Mouse (Mus musculus) forebrain, embryonic 16.5 days (tissue): Measurements from ENCODE around the gene Mphosph6. TPM values are rescaled to one million over a fixed set of nuclear protein-coding genes. Genes with fewer than 3 reads are reported as not detected.

Experiments
- ATAC-seq: fragments of 200-750 bp; cut with Nextera tagmentation; 2 replicates; pipeline ENCODE4 v1.8.0; 2017; ENCODE audit warnings: mild to moderate bottlenecking, moderate library complexity
- H3K27ac ChIP-seq: fragments of 300-500 bp; sonication (generic); 2 replicates; pipeline ENCODE4 v1.5.1; 2014; ENCODE audit warnings: low read length, control low read depth
- H3K27me3 ChIP-seq: fragments of 300-500 bp; sonication (generic); replicated peaks from 2 replicates; pipeline ENCODE4 v1.6.1; 2014; ENCODE audit warnings: low read length; ENCODE audit not compliant: control insufficient read depth, insufficient read depth
- H3K36me3 ChIP-seq: fragments of 300-500 bp; sonication (generic); 2 replicates; pipeline ENCODE4 v1.6.1; 2014; ENCODE audit not compliant: control insufficient read depth, insufficient read depth
- H3K4me1 ChIP-seq: fragments of 300-500 bp; sonication (generic); replicated peaks from 2 replicates; pipeline ENCODE4 v1.6.1; 2014; ENCODE audit warnings: low read length; ENCODE audit not compliant: control insufficient read depth, insufficient read depth
- H3K4me2 ChIP-seq: fragments of 300-500 bp; sonication (generic); 2 replicates; pipeline ENCODE4 v1.6.1; 2014; ENCODE audit warnings: mild to moderate bottlenecking, low read length, control low read depth
- H3K4me3 ChIP-seq: fragments of 300-500 bp; sonication (generic); replicated peaks from 2 replicates; pipeline ENCODE4 v1.5.1; 2014; ENCODE audit warnings: mild to moderate bottlenecking, low read length, control low read depth
- H3K9ac ChIP-seq: fragments of 300-500 bp; sonication (generic); replicated peaks from 2 replicates; pipeline ENCODE4 v1.6.1; 2014; ENCODE audit warnings: low read depth, low read length, control low read depth
- H3K9me3 ChIP-seq: fragments of 300-500 bp; sonication (generic); 2 replicates; pipeline ENCODE4 v1.6.1; 2016; ENCODE audit warnings: low read length; ENCODE audit not compliant: control insufficient read depth
- WGBS: fragments of 180-500 bp; shearing (Covaris S2); extraction: QIAGEN DNeasy Blood & Tissue Kit; methylation state at CpG from one replicate; pipeline ENCODE4 v1.1.7; 2014; 5-methylcytosine and 5-hydroxymethylcytosine counted together
- polyA plus RNA-seq: library from polyadenylated mRNA; unstranded; fragments of >200 nt; fragmentation: Nextera tagmentation; extraction: Ambion mirVana; gene quantifications from 2 replicates; pipeline ENCODE4 v1.2.1, GENCODE M21; 2015

Mphosph6 gene
- polyA plus RNA-seq, 1 experiment from 2014 or later = 35.8 TPM

DNA sequence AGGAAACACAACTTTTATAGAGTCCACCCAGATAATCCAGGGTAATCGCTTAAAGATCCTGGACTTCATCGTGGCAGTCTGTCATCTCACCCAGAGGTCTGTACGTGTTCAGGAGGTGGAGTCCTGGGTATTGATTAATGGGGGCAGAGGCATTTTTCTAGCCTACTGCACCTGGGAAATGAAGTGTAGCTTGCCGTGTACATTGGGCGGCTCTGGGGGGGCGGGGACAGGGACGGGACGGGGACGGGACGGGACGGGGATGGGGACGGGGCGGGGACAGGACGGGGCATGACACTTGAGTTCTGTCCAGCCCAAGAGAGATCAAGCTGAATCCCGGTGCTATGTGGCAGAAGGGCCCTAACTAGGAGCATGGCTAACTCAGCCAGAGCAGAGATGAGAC, 5.3 kb downstream of the Mphosph6 start:
- WGBS = 95% methylated on average over 15 of the region's 15 CpGs
- Histone ChIP-seq H3K27me3 (no peaks in the 10 kb centered on the region), H3K9me3 (no peaks in the 10 kb centered on the region), H3K36me3 (peaks cover 9% of the 10 kb centered on the region), H3K4me1 (peaks cover 13% of the 10 kb centered on the region), H3K9ac (no peak overlapping the region), H3K4me2 (no peak overlapping the region), H3K27ac (no peak overlapping the region), H3K4me3 (no peak overlapping the region)
- ATAC-seq = no peak

DNA sequence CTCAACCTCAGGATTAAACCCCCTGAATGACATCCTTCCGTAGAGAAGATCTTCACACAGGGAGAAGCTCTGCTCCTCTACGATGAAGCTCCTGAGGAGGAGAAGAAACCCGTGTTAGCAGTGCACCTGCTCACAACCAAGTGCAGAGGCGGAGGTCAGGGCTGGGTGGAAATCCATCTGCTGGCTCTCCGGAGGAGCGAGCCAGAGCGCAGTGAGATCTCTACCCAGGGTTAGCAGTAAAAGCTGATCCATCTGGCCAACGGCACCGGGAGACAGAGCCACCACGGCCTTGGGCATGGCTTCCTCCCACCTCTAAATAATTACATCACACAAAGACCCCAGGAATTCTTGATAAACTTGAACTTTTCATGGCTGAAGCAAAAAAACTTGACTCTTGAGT, 7.2 kb downstream of the Mphosph6 start:
- Histone ChIP-seq H3K4me2 (no peak overlapping the region), H3K27ac (no peak overlapping the region; the same call in 1 of the 2 replicates), H3K27me3 (no peaks in the 10 kb centered on the region), H3K36me3 (peaks cover 15% of the 10 kb centered on the region), H3K9me3 (no peaks in the 10 kb centered on the region), H3K9ac (no peak overlapping the region), H3K4me1 (no peaks in the 10 kb centered on the region), H3K4me3 (no peak overlapping the region)
- ATAC-seq = no peak
- WGBS = 88% methylated on average over 10 of the region's 10 CpGs

DNA sequence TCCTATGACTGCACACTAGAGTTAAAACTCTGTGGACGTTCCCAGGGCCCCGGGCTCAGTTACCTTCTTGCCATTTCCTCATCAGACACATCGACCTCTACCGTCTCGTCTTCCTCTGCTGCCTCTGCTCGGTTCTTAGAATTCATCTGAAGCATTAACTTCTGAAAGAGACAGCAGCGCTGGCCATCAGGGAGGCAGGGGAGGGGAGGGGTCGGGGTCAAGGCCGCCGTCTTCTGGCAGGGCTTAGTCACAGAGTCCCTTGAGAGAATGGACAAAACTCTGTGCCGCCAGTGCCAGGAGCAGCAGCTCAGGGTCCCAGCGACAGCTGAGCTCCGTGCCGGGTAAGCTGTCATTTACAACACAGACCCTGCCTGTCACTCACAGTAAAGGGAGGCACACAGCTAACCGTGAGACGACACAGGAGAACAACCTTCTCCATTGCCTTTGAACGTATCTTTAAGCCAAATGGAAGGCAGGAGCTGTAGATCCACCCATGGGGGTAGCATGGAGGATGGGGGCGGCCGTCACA, 9.1 kb downstream of the Mphosph6 start:
- Histone ChIP-seq H3K27ac (no peak overlapping the region), H3K4me3 (no peak overlapping the region), H3K9ac (no peak overlapping the region), H3K4me2 (no peak overlapping the region), H3K9me3 (no peaks in the 10 kb centered on the region), H3K36me3 (peaks cover 20% of the 10 kb centered on the region), H3K27me3 (no peaks in the 10 kb centered on the region), H3K4me1 (no peaks in the 10 kb centered on the region)
- WGBS = 86% methylated on average over 19 of the region's 19 CpGs
- no peak for ATAC-seq

DNA sequence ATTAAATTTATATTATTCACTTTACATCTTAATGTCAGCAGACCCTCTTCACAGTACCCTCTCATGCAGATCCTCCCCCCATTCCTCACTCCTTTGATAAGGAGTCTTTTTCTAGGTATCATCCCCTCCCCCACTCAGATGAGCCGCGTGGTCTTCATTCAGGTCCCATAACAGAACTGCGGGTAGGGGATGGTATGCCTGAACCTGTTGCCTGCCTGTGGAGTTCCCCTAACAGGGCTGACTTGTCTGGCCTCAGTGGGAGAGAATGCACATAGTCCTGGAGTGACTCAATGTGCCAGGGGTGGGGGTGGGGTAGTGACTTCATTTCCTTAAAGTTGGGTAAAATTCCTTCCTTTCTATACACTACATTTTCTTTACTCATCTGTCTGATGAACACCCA, 15.3 kb downstream of the Mphosph6 start:
- Histone ChIP-seq H3K4me1 (no peaks in the 10 kb centered on the region), H3K27ac (no peak overlapping the region), H3K4me2 (no peak overlapping the region), H3K27me3 (no peaks in the 10 kb centered on the region), H3K4me3 (no peak overlapping the region), H3K36me3 (peaks cover 14% of the 10 kb centered on the region; the same call in 1 of the 2 replicates), H3K9ac (no peak overlapping the region), H3K9me3 (peaks cover 4% of the 10 kb centered on the region)
- WGBS = 91% methylated on average over 3 of the region's 3 CpGs
- ATAC-seq = no peak

DNA sequence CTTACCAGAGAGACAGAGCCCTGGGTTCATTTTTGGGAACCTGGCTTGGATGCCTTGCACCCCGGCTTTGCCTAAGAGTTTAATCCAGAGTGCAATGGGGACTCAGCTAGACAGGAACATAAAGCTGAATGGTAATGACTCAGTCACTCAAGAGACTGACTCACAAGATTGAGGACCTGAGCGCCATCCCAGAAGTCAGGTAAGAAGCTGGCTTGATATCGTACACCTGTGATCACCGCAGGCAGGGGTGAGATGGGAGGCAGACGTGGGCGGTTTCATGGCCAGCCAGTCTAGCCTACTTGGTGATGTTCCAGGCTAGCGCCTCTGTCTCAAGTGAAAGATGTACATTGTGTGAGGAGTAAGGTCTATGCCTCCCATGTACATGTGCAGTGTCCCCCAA, 18.7 kb downstream of the Mphosph6 start:
- no peak overlapping the region for H3K9ac ChIP-seq
- H3K27ac ChIP-seq = no peak overlapping the region
- H3K9me3 ChIP-seq = peaks cover 4% of the 10 kb centered on the region
- WGBS = 97% methylated on average over 7 of the region's 7 CpGs
- peaks cover 2% of the 10 kb centered on the region; the same call in 1 of the 2 replicates for H3K36me3 ChIP-seq
- H3K4me2 ChIP-seq = no peak overlapping the region
- no peak for ATAC-seq
- H3K4me3 ChIP-seq = no peak overlapping the region
- no peaks in the 10 kb centered on the region for H3K27me3 ChIP-seq
- no peaks in the 10 kb centered on the region for H3K4me1 ChIP-seq

DNA sequence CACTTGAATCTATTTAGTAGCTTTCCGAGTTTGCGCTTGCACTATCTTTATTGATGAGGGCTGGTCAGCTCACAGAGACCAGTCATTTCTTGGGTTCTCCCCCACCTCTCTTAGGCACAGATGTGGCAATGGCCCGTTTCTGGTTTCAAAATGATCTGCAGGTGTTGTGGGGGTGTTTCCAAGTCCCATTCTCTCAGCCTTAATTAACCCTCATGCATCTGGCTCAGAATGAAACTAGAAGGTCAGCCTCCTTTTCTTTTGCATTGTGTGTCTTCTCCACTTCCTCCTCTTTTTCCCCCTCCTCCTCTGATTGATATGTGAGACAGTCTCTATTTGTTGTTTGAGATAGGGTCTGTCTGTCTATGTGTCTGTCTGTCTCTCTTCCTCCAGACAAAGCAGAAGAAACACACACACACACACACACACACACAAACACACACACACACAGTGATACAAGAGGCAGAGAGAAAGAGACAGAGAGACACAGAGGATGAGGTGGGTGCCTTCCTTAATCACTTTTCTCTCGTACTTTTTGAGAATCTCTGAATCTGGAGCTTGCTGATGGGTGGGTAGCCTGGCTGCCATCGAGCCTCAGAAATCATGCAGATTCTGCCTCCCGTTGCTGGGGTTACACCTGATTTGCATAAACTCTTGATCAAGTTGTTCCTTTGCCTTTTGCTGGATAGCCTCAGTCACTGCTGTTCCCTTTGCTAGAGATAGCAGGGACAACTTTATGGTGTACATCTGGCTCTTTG, 20.2 kb downstream of the Mphosph6 start:
- no peak overlapping the region for H3K4me3 ChIP-seq
- ATAC-seq = no peak
- H3K4me2 ChIP-seq = no peak overlapping the region
- H3K27me3 ChIP-seq = no peaks in the 10 kb centered on the region
- no peak overlapping the region for H3K9ac ChIP-seq
- H3K27ac ChIP-seq = no peak overlapping the region
- H3K4me1 ChIP-seq = no peaks in the 10 kb centered on the region
- no peaks in the 10 kb centered on the region for H3K36me3 ChIP-seq
- 68% methylated on average over 6 of the region's 6 CpGs for WGBS
- no peaks in the 10 kb centered on the region for H3K9me3 ChIP-seq

DNA sequence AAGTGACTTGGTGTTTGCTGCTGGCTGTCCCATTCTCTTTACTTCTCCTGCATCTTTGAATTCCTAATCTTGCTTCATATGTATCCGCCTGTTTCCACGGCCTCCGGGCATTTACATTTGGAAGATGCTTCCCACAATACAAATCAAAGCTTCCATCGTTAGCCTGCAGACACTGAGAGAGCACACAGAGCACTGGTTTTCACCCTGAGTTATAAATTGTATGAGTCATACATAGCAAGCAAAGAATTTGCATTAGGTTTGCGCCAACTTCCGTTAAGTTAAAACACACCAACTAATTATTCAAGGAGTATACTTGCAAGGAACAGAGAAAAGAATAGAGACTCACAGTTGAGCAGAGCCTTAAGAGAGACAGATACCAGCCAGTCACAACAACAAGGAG, 22.4 kb downstream of the Mphosph6 start:
- Histone ChIP-seq H3K9ac (no peak overlapping the region), H3K4me1 (no peaks in the 10 kb centered on the region), H3K36me3 (no peaks in the 10 kb centered on the region), H3K9me3 (no peaks in the 10 kb centered on the region), H3K4me2 (no peak overlapping the region), H3K27ac (no peak overlapping the region), H3K27me3 (no peaks in the 10 kb centered on the region), H3K4me3 (no peak overlapping the region)
- no peak for ATAC-seq
- WGBS = 56% methylated on average over 6 of the region's 6 CpGs

DNA sequence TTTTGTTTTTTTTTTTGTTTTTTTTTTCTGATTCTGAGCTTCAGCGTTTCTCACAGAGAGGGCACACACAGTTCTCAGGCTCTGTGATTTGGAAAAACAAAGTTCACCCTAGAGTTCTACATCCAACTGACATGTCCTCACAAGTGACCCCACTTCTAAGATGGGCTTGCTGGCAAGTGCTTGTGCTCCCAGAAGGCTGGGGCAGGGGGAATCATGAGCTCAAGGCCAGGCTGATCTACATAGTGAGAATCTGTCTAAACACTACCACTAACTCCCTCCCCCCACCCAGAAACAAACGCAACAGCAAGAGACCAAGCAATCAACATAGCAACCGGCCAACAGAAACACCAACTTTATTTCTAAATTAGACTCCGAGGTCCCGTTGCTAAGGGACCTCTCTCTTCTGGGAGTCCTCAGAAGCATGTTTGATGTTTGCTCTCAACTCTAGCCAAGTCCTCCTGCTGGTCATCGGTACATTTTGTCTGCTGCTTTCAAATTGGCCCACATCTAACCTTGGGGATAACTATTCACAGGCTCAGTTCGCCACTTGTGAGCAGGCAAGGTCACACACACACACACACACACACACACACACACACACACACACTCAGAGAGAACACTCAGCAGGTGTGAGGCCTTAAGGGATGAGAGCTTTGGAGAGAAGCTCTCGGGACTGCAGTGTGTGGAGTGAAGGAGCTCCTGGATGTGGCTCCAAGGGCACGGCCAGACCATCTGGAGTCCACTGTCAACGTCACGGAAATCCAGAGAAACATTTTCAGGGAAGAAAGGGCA, 23.0 kb downstream of the Mphosph6 start:
- Histone ChIP-seq H3K9ac (no peak overlapping the region), H3K36me3 (no peaks in the 10 kb centered on the region), H3K4me2 (no peak overlapping the region), H3K27ac (no peak overlapping the region), H3K4me1 (no peaks in the 10 kb centered on the region), H3K4me3 (no peak overlapping the region), H3K9me3 (no peaks in the 10 kb centered on the region), H3K27me3 (no peaks in the 10 kb centered on the region)
- 72% methylated on average over 11 of the region's 11 CpGs for WGBS
- no peak for ATAC-seq

DNA sequence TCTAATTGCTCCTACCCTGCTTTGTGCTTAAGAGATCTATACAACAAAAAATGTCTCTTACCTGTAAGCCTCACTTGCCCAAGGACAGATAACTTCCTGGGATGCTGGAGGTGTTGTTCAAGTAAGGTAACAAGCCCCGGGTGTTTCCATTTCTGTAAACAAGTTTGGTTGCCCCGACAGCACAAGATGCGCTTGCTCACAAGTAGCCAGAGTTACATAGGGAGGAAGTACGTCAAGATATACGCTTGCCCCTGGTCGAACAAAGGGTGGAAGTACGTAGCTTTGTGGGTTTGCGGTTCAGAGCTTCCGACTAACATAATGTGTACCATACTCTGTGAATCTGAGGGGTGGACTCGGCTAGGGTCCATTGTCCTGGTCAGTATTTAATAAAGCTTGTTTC, 25.7 kb downstream of the Mphosph6 start:
- Histone ChIP-seq H3K9me3 (no peaks in the 10 kb centered on the region), H3K27me3 (no peaks in the 10 kb centered on the region), H3K36me3 (no peaks in the 10 kb centered on the region), H3K4me1 (no peaks in the 10 kb centered on the region), H3K27ac (no peak overlapping the region), H3K4me2 (no peak overlapping the region), H3K4me3 (no peak overlapping the region), H3K9ac (no peak overlapping the region)
- WGBS = 90% methylated on average over 10 of the region's 10 CpGs
- ATAC-seq = no peak
